Mouse (Mus musculus) spleen, postnatal 36 days (tissue): ENCODE measurements around the gene Smo.

ENCODE experiments used
- DNase-seq, 2 experiments: peaks; one replicate each; pipeline ENCODE4 v3.0.0; 2022; ENCODE audit warnings: low spot score in 2 of 2, mixed read lengths in 1 of 2

Gene Smo

GRCm38 (mm10) chr6:29775609-29776008, 40.3 kb downstream of the Smo start:
- no peak for DNase-seq

- no peak for DNase-seq
Observed at GRCm38 (mm10) chr6:29776542-29777237, 41.4 kb downstream of the Smo start.

- no peak for DNase-seq
Observed at GRCm38 (mm10) chr6:29777238-29777555, 41.9 kb downstream of the Smo start.

- no peak for DNase-seq
Observed at GRCm38 (mm10) chr6:29780082-29780481, 44.8 kb downstream of the Smo start.

GRCm38 (mm10) chr6:29780571-29780970, 45.3 kb downstream of the Smo start:
- DNase-seq, result no peak

- no peak for DNase-seq
Observed at GRCm38 (mm10) chr6:29782239-29782638, 46.9 kb downstream of the Smo start.

GRCm38 (mm10) chr6:29783960-29784359, 48.7 kb downstream of the Smo start:
- no peak for DNase-seq

- DNase-seq, result peak in 1 of 2 experiments; percentile 22
Observed at GRCm38 (mm10) chr6:29784413-29785021, 49.2 kb downstream of the Smo start.

GRCm38 (mm10) chr6:29785759-29786158, 50.5 kb downstream of the Smo start:
- DNase-seq, result no peak

GRCm38 (mm10) chr6:29788779-29789350, 53.6 kb downstream of the Smo start:
- DNase-seq, result no peak

GRCm38 (mm10) chr6:29790014-29790698, 54.9 kb downstream of the Smo start:
- DNase-seq, result no peak

GRCm38 (mm10) chr6:29793520-29793919, 58.2 kb downstream of the Smo start:
- DNase-seq, result no peak

- peak; percentile 29 to 31 for DNase-seq
Observed at GRCm38 (mm10) chr6:29794582-29794981, 59.3 kb downstream of the Smo start.

- no peak for DNase-seq
Observed at GRCm38 (mm10) chr6:29802979-29803378, 67.7 kb downstream of the Smo start.

- no peak for DNase-seq
Observed at GRCm38 (mm10) chr6:29804006-29804405, 68.7 kb downstream of the Smo start.

GRCm38 (mm10) chr6:29805381-29805780, 70.1 kb downstream of the Smo start:
- DNase-seq, result no peak
